Mouse (Mus musculus): ENCODE measurements around the gene Nfatc2ip.

- TF ChIP-seq CTCF (IDR thresholded peaks at IDR 0.05; ENCODE audit: borderline replicate concordance, insufficient read depth, low read depth, low read length): no peak
- TF ChIP-seq POLR2A (IDR thresholded peaks at IDR 0.05; ENCODE audit: borderline replicate concordance, insufficient read depth, low read length): no peak
Observed at GRCm38 (mm10) chr7:126363038-126363437, 33.5 kb downstream of the Nfatc2ip start.

Measured in cerebellum, adult 2 months (tissue).